In the genomic region with DNA sequence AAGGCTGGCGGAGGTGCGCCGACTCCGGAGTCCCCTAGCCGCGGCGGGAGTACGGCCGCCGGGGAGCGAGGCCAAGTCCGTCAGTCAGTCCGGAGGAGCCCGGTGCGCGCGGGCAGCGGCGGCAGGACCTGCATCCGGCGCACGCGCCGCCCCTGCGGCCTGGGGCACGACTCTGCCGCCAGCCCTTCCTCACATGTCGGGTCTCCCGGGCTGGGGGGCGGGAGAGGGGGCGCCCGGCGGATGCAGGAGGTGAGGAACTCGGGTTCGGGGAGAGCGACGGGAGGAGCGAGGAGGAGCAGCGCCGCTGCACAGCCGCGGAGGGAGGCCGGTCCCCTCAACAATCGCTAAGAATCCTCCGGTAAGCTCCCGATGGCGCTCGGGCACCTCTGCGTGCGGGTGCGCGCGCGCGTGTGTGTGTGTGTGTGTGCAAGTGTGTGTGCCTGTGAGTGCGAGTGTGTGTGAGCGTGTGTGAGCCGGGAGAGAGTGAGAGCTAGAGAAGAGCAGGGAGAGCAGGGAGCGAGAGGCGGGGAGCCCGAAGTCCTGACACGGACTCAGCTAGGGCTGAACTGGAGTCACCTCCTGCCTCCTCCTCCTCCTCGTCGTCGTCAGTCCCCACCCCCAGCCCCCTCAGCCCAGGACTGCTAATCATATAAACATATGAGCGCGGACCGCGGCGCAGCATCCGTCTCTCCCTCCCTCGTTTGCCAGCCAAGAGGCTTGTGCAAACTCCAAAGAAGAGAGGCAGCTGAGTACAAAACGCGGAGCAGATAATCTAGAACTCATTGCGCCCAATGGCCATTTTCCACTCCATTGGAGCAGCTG, we compare ENCODE assay signal across 8 mouse cellular contexts. TPM values are rescaled to one million over a fixed set of nuclear protein-coding genes. Genes with fewer than 3 reads are reported as not detected.
DNase-seq lines count a peak whose midpoint lies in the region; ATAC-seq and TF ChIP-seq lines count a peak whose summit lies in the region.

No protein-coding gene starts in this region.

- H3K27ac ChIP-seq in embryonic facial prominence, embryonic 10.5 days (replicated peaks): peak overlapping the region; percentile 98
- peak overlapping the region; percentile 93 for H3K27ac ChIP-seq in intestine, postnatal 0 days (ENCODE audit: low read depth, low read length)
- H3K27ac ChIP-seq in midbrain, embryonic 10.5 days (replicated peaks): peak overlapping the region; percentile 100

- H3K4me2 ChIP-seq in intestine, postnatal 0 days (replicated peaks; ENCODE audit: low read depth): peak overlapping the region; percentile 94

- under 1% methylated on average over 75 of the region's 75 CpGs for WGBS in embryonic facial prominence, embryonic 10.5 days
- under 1% methylated on average over 72 of the region's 75 CpGs for WGBS in intestine, postnatal 0 days
- WGBS in midbrain, embryonic 10.5 days: under 1% methylated on average over 75 of the region's 75 CpGs

- H3K36me3 ChIP-seq in embryonic facial prominence, embryonic 10.5 days (replicated peaks): no peaks in the 10 kb centered on the region
- H3K36me3 ChIP-seq in intestine, postnatal 0 days (ENCODE audit: control insufficient read depth, insufficient read depth): no peaks in the 10 kb centered on the region
- no peaks in the 10 kb centered on the region for H3K36me3 ChIP-seq in midbrain, embryonic 10.5 days

- no peaks in the 10 kb centered on the region for H3K9me3 ChIP-seq in embryonic facial prominence, embryonic 10.5 days
- no peaks in the 10 kb centered on the region for H3K9me3 ChIP-seq in intestine, postnatal 0 days (ENCODE audit: control insufficient read depth)
- no peaks in the 10 kb centered on the region for H3K9me3 ChIP-seq in midbrain, embryonic 10.5 days (replicated peaks)

- no peaks in the 10 kb centered on the region for H3K27me3 ChIP-seq in embryonic facial prominence, embryonic 10.5 days (replicated peaks; ENCODE audit: low read depth, poor library complexity, severe bottlenecking)
- H3K27me3 ChIP-seq in intestine, postnatal 0 days (replicated peaks; ENCODE audit: control insufficient read depth, insufficient read depth, low read length): no peaks in the 10 kb centered on the region
- no peaks in the 10 kb centered on the region for H3K27me3 ChIP-seq in midbrain, embryonic 10.5 days (ENCODE audit: low read depth, poor library complexity, severe bottlenecking)

- DNase-seq in adrenal gland, postnatal 10 days: peak; percentile 93
- DNase-seq in embryonic facial prominence, embryonic 10.5 days (ENCODE audit: low spot score): peak; percentile 94
- DNase-seq in gonadal fat pad, adult 2 months (ENCODE audit: low read depth): peak; percentile 44
- peak; percentile 88 for DNase-seq in left cerebral cortex, postnatal 4 days
- peak; percentile 93 for DNase-seq in midbrain, embryonic 10.5 days (ENCODE audit: low spot score)
- peak; percentile 74 for DNase-seq in skeletal muscle tissue, adult 2 months (ENCODE audit: low read depth, low spot score)
- no peak for DNase-seq in c-Kit-positive CD71-positive TER-119-positive erythroid progenitor cells, embryonic 14.5 days (ENCODE audit: low spot score)

- peak overlapping the region; percentile 98 for H3K4me3 ChIP-seq in embryonic facial prominence, embryonic 10.5 days
- peak overlapping the region; percentile 70 for H3K4me3 ChIP-seq in intestine, postnatal 0 days (ENCODE audit: low read depth, low read length)
- peak overlapping the region; percentile 98 for H3K4me3 ChIP-seq in midbrain, embryonic 10.5 days

- H3K4me1 ChIP-seq in embryonic facial prominence, embryonic 10.5 days: peaks cover 52% of the 10 kb centered on the region
- H3K4me1 ChIP-seq in intestine, postnatal 0 days (replicated peaks; ENCODE audit: control insufficient read depth, insufficient read depth, low read length): no peaks in the 10 kb centered on the region
- H3K4me1 ChIP-seq in midbrain, embryonic 10.5 days: peaks cover 47% of the 10 kb centered on the region

- intact Hi-C loops in left cerebral cortex, postnatal 4 days (cut with DNase I): loop anchor here (2.0 kb wide), 1 partner anchor 456 kb away; no protein-coding TSS in a partner anchor

- peak; percentile 78 for ATAC-seq in intestine, postnatal 0 days

- TF ChIP-seq CTCF in intestine, postnatal 0 days (IDR thresholded peaks at IDR 0.05; ENCODE audit: low read depth): 0 out of 2 replicates have a peak, but pooled peaks have one; percentile 5

- H3K9ac ChIP-seq in intestine, postnatal 0 days (ENCODE audit: low read depth, low read length): peak overlapping the region; percentile 78

RNA-seq across cellular contexts. Expression of a gene that starts 1.1 kb away (rescaled TPM):
- total RNA-seq in adrenal gland, postnatal 10 days (2021): 10 to 100 TPM; 62.4 to 80.4 TPM
- 74.0 and 77.6 TPM in 2 replicates for polyA plus RNA-seq in embryonic facial prominence, embryonic 10.5 days (2016; fragmentation: Nextera tagmentation; extraction: Ambion mirVana)
- 22.8 and 29.8 TPM in 2 replicates for polyA plus RNA-seq in gonadal fat pad, adult 2 months (2012; rRNA removed)
- polyA plus RNA-seq in intestine, postnatal 0 days (2015; fragmentation: Nextera tagmentation; extraction: Ambion mirVana): 20.4 and 21.3 TPM in 2 replicates
- 100 to 1,000 TPM; 258 to 274 TPM for total RNA-seq in left cerebral cortex, postnatal 4 days (2021)
- polyA plus RNA-seq in midbrain, embryonic 10.5 days (2016; fragmentation: Nextera tagmentation; extraction: Ambion mirVana): 76.6 and 97.3 TPM in 2 replicates
